ENCODE assay signal across 28 mouse cellular contexts in genomic region chr5:89760368-89760767, GRCm38 (mm10).
"Had no signal": no experiment of that assay in that cellular context is flagged by ENCODE, and none has a peak within 500 bp of the region (broad histone marks: within the 10 kb centered on the region; RNA-seq: fewer than 3 reads in every experiment).

No protein-coding gene starts in this region.

- H3K4me3 ChIP-seq: gastrocnemius, adult 2 months; heart, embryonic 10.5 days; heart, embryonic 12.5 days; hindbrain, embryonic 10.5 days; hindbrain, embryonic 12.5 days; intestine, embryonic 15.5 days; layer of hippocampus, adult 2 months; limb, embryonic 13.5 days; limb, embryonic 15.5 days; liver, embryonic 12.5 days had no signal

- H3K27ac ChIP-seq: gastrocnemius, adult 2 months; heart, embryonic 10.5 days; hindbrain, embryonic 10.5 days; hindbrain, embryonic 12.5 days; hindbrain, embryonic 14.5 days; intestine, embryonic 15.5 days; layer of hippocampus, adult 2 months; limb, embryonic 13.5 days; limb, embryonic 15.5 days; liver, embryonic 12.5 days; liver, embryonic 14.5 days had no signal

- H3K27me3 ChIP-seq: heart, embryonic 12.5 days; hindbrain, embryonic 12.5 days; intestine, embryonic 15.5 days; limb, embryonic 13.5 days; limb, embryonic 15.5 days; liver, embryonic 12.5 days had no signal

- ATAC-seq: hindbrain, embryonic 16.5 days; inflammation-experienced regulatory T-cells, adult 6 months; intestine, embryonic 15.5 days; intestine, postnatal 0 days; liver, embryonic 12.5 days had no signal

- H3K4me2 ChIP-seq: heart, embryonic 12.5 days; hindbrain, embryonic 12.5 days; hindbrain, embryonic 14.5 days; intestine, embryonic 15.5 days; limb, embryonic 13.5 days; limb, embryonic 15.5 days; liver, embryonic 12.5 days had no signal

- DNase-seq: gastrocnemius, adult 2 months; gastrocnemius, postnatal 10 days; gastrocnemius, postnatal 25 days; heart, adult 18-20 months; heart, postnatal 10 days; heart, postnatal 4 days; kidney, adult 18-20 months; kidney, adult 8-10 months; kidney, postnatal 10 days; kidney, postnatal 25 days; kidney, postnatal 4 days; layer of hippocampus, adult 9-11 months; layer of hippocampus, postnatal 36 days; left cerebral cortex, postnatal 4 days had no signal

- H3K4me1 ChIP-seq: intestine, embryonic 15.5 days; limb, embryonic 15.5 days had no signal

- H3K36me3 ChIP-seq: heart, embryonic 10.5 days; heart, embryonic 12.5 days; hindbrain, embryonic 10.5 days; hindbrain, embryonic 12.5 days; intestine, embryonic 15.5 days; limb, embryonic 13.5 days; limb, embryonic 15.5 days; liver, embryonic 12.5 days had no signal

- H3K9ac ChIP-seq: heart, embryonic 12.5 days; hindbrain, embryonic 12.5 days; hindbrain, embryonic 14.5 days; intestine, embryonic 15.5 days; limb, embryonic 13.5 days; limb, embryonic 15.5 days; liver, embryonic 12.5 days; liver, embryonic 14.5 days had no signal

- H3K9me3 ChIP-seq: heart, embryonic 12.5 days; hindbrain, embryonic 10.5 days; hindbrain, embryonic 12.5 days; intestine, embryonic 15.5 days; limb, embryonic 13.5 days; limb, embryonic 15.5 days had no signal
